Mouse (Mus musculus) cortical plate, adult 2 months (tissue): ENCODE data around the gene D330020A13Rik. TPM values are rescaled to one million over a fixed set of nuclear protein-coding genes. Genes with fewer than 3 reads are reported as not detected.

Experiments
- H3K27ac ChIP-seq: fragments of 200-500 bp; 2 replicates; pipeline ENCODE4 v1.5.1; 2012; ENCODE audit warnings: low read length, control low read depth, inconsistent platforms; ENCODE audit not compliant: insufficient read depth
- H3K4me1 ChIP-seq: fragments of 200-500 bp; 2 replicates; pipeline ENCODE4 v1.6.1; 2011; ENCODE audit warnings: low read length; ENCODE audit not compliant: control insufficient read depth, insufficient read depth
- H3K4me3 ChIP-seq: fragments of 200-500 bp; 2 replicates; pipeline ENCODE4 v1.5.1; 2011; ENCODE audit warnings: mild to moderate bottlenecking, low read length, control low read depth; ENCODE audit not compliant: insufficient read depth
- CTCF ChIP-seq: fragments of 200-500 bp; IDR thresholded peaks from 2 replicates; pipeline ENCODE4 v1.5.1; 2011; ENCODE audit warnings: mild to moderate bottlenecking, control low read depth, low read length; ENCODE audit not compliant: insufficient read depth; ENCODE audit errors: extremely low read depth
- POLR2A ChIP-seq: fragments of 200-500 bp; IDR thresholded peaks from 2 replicates; pipeline ENCODE4 v1.6.1; 2011; ENCODE audit warnings: mild to moderate bottlenecking, low read length, control low read depth; ENCODE audit not compliant: insufficient read depth; ENCODE audit errors: extremely low read depth
- polyA plus RNA-seq: library from polyadenylated mRNA; depleted of rRNA; stranded (reverse); fragments of >200 nt; gene quantifications from 2 replicates; pipeline ENCODE4 v1.2.3, GENCODE M21; 2012; rRNA removed

D330020A13Rik gene
- polyA plus RNA-seq, 1 experiment = not detected

- no peak overlapping the region for H3K4me3 ChIP-seq
- no peaks in the 10 kb centered on the region for H3K4me1 ChIP-seq
- no peak for TF ChIP-seq CTCF
- TF ChIP-seq POLR2A = no peak
- no peak overlapping the region for H3K27ac ChIP-seq
Measured at GRCm38 (mm10) chr6:120318303-120318940, 24.3 kb downstream of the D330020A13Rik start.

DNA sequence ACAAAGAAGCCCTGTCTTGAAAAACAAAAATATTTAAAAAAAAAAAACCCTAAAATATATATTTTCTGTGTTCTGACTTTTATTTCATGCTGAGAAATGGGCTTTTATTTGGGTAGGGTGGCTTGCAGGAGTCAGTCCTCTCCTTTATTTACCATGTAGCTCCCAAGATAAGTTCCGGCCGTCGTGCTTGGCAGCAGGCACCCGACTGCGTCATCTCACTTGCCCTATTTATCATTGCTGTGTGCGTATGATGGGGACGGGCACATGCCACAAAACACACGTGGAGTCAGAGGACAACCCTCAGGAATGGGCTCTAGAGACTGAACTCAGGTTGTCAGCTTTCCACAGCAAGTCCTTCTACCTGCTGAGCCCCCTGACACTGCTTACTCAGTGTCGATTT lies 25.0 kb downstream of the D330020A13Rik start:
- Histone ChIP-seq H3K4me3 (no peak overlapping the region), H3K4me1 (no peaks in the 10 kb centered on the region), H3K27ac (no peak overlapping the region)
- TF ChIP-seq CTCF = no peak
- no peak for TF ChIP-seq POLR2A

DNA sequence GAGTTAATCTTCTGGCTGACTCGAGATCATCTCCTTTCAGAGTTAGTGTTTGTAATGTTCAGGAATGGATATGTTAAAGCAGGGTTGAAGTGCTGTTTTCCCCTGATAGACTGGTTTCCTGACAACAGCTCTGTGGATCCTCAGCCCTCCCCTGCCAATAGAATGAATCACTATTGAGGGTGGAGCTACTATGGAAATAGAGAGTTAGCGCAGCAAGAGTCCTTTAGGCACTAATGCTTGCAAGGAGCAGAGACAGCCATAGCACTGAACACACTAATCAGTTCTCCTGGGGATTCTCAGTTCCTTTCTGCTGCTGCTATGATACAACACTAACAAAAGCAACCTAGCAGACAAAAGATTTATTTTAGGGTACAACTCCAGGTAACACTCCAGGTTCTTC lies 26.2 kb downstream of the D330020A13Rik start:
- TF ChIP-seq CTCF = no peak
- TF ChIP-seq POLR2A = no peak
- Histone ChIP-seq H3K4me1 (no peaks in the 10 kb centered on the region), H3K4me3 (no peak overlapping the region)

GRCm38 (mm10) chr6:120324295-120324927 lies 30.2 kb downstream of the D330020A13Rik start:
- no peak overlapping the region for H3K4me3 ChIP-seq
- no peak overlapping the region for H3K27ac ChIP-seq
- TF ChIP-seq POLR2A (no peak), CTCF (peak; percentile 88)
- no peaks in the 10 kb centered on the region for H3K4me1 ChIP-seq

More for the DNA sequence above, 26.2 kb downstream of the D330020A13Rik start:
- no peak overlapping the region for H3K27ac ChIP-seq

DNA sequence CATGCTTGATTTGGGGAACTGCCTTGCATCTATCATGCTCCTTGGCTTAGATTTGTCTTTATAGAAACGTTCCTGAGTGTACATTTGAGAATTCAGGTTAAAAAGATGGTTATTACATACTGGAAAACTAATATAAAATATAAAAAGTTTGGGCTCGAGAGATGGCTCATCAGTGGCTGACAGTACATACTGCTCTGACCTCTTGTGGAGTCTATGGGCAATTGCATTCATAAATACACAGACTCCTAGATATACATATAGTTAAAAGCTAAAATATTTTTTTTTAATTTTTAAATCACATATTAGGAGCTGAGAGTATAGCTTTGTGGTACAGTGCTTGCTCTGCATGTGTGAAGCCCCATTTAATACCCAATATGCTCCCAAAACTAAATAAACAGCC lies 38.2 kb downstream of the D330020A13Rik start:
- Histone ChIP-seq H3K4me1 (no peaks in the 10 kb centered on the region), H3K27ac (no peak overlapping the region), H3K4me3 (no peak overlapping the region)
- TF ChIP-seq POLR2A (no peak), CTCF (no peak)

DNA sequence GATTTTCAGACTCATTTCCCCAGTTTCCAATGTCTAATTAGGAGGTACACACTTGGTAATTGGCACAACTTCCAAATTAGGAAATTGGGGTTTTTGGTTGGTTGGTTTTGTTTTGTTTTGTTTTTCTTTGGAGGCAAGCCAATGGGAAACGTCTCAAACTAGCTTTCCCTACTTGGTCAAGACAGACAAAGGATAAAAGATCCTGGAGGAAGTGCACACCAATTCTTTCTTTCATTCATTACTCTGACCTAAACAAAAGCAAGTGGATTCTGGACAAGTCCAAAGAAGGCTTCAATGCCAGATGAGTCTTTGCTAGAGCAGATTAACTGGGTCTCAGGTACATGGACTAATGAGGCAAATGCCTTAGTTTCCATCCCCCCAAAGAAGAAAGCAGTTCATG lies 49.8 kb downstream of the D330020A13Rik start:
- H3K27ac ChIP-seq = no peak overlapping the region
- no peak overlapping the region for H3K4me3 ChIP-seq
- no peaks in the 10 kb centered on the region for H3K4me1 ChIP-seq
- TF ChIP-seq POLR2A (no peak), CTCF (no peak)

Other genes with a start within 250 kb of the D330020A13Rik start
- gene Ninj2, start 201.0 kb upstream of the D330020A13Rik start, polyA plus RNA-seq = 6.9 and 7.0 TPM in 2 replicates
- gene B4galnt3, start 195 bp downstream of the D330020A13Rik start, polyA plus RNA-seq = 0.58 and 0.70 TPM in 2 replicates
- 9.4 and 10.5 TPM in 2 replicates for gene Kdm5a, start 69.8 kb downstream of the D330020A13Rik start, polyA plus RNA-seq
- gene Ccdc77, start 70.0 kb downstream of the D330020A13Rik start, polyA plus RNA-seq = 6.0 and 7.5 TPM in 2 replicates
- 16.6 and 17.9 TPM in 2 replicates for gene Il17ra, start 168.9 kb downstream of the D330020A13Rik start, polyA plus RNA-seq
- 39.3 and 40.5 TPM in 2 replicates for gene Tmem121b, start 199.4 kb downstream of the D330020A13Rik start, polyA plus RNA-seq
- gene Hdhd5, start 237.0 kb downstream of the D330020A13Rik start, polyA plus RNA-seq = 45.6 and 46.9 TPM in 2 replicates